Mouse (Mus musculus): Measurements from ENCODE around the gene Itga7. TPM values are rescaled to one million over a fixed set of nuclear protein-coding genes. Genes with fewer than 3 reads are reported as not detected.

Itga7 gene
- polyA plus RNA-seq, 1 experiment, result 14.6 TPM

DNA sequence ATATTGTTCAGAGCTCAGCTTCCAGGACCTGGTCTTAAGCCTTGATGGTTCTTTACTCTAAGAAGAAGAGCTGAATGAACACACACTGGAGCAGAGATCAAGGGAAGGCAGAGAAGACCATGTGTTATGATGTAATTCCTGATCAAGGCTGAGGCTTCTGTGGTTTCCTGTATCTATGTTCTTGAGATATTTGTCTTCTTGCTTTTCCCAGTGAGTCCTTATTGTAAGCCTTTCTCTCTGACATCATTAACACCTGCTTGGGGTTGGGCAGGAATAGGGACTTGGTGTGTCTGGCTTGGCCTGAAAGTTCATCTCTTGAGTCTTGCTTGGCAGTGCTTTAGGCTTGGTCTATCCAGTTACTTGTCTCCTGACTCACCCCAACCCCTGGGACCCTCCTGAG, 57.4 kb downstream of the Itga7 start:
- no peak overlapping the region for H3K4me3 ChIP-seq (ENCODE audit: insufficient read depth, low read depth, low read length)
- no peak for DNase-seq
- no peak overlapping the region for H3K27ac ChIP-seq (ENCODE audit: insufficient read depth, low read depth, low read length)
- no peaks in the 10 kb centered on the region; the same call in 1 of the 2 replicates for H3K27me3 ChIP-seq (replicated peaks; ENCODE audit: control insufficient read depth, insufficient read depth, low read length)
- no peaks in the 10 kb centered on the region for H3K4me1 ChIP-seq (ENCODE audit: control insufficient read depth, insufficient read depth, low read length)
- no peaks in the 10 kb centered on the region for H3K36me3 ChIP-seq (ENCODE audit: control insufficient read depth, insufficient read depth, low read length)
- TF ChIP-seq CTCF (conservative IDR thresholded peaks at IDR 0.05; ENCODE audit: insufficient read depth, insufficient read length, low read depth, low read length) (no peak), POLR2A (IDR thresholded peaks at IDR 0.05; ENCODE audit: low read depth, low read length) (no peak)

- Histone ChIP-seq H3K4me1 (ENCODE audit: control insufficient read depth, insufficient read depth, low read length) (no peaks in the 10 kb centered on the region), H3K4me3 (ENCODE audit: insufficient read depth, low read depth, low read length) (no peak overlapping the region), H3K27ac (ENCODE audit: insufficient read depth, low read depth, low read length) (no peak overlapping the region), H3K36me3 (ENCODE audit: control insufficient read depth, insufficient read depth, low read length) (no peaks in the 10 kb centered on the region), H3K27me3 (replicated peaks; ENCODE audit: control insufficient read depth, insufficient read depth, low read length) (no peaks in the 10 kb centered on the region; the same call in 1 of the 2 replicates)
- DNase-seq, result no peak
- TF ChIP-seq CTCF (conservative IDR thresholded peaks at IDR 0.05; ENCODE audit: insufficient read depth, insufficient read length, low read depth, low read length), result no peak
- TF ChIP-seq POLR2A (IDR thresholded peaks at IDR 0.05; ENCODE audit: low read depth, low read length), result no peak
- WGBS, result 97% methylated on average over 1 of the region's 1 CpGs
Observed at GRCm38 (mm10) chr10:128995796-128996195, 62.2 kb downstream of the Itga7 start.

GRCm38 (mm10) chr10:128996523-128997040, 63.0 kb downstream of the Itga7 start:
- TF ChIP-seq CTCF (conservative IDR thresholded peaks at IDR 0.05; ENCODE audit: insufficient read depth, insufficient read length, low read depth, low read length) (no peak), POLR2A (IDR thresholded peaks at IDR 0.05; ENCODE audit: low read depth, low read length) (no peak)
- Histone ChIP-seq H3K4me3 (ENCODE audit: insufficient read depth, low read depth, low read length) (no peak overlapping the region), H3K27ac (ENCODE audit: insufficient read depth, low read depth, low read length) (no peak overlapping the region), H3K36me3 (ENCODE audit: control insufficient read depth, insufficient read depth, low read length) (no peaks in the 10 kb centered on the region), H3K27me3 (replicated peaks; ENCODE audit: control insufficient read depth, insufficient read depth, low read length) (no peaks in the 10 kb centered on the region), H3K4me1 (ENCODE audit: control insufficient read depth, insufficient read depth, low read length) (no peaks in the 10 kb centered on the region)
- no peak for DNase-seq
- WGBS, result 75% methylated on average over 4 of the region's 4 CpGs

GRCm38 (mm10) chr10:129004032-129004920, 70.7 kb downstream of the Itga7 start:
- H3K27me3 ChIP-seq (replicated peaks; ENCODE audit: control insufficient read depth, insufficient read depth, low read length), result no peaks in the 10 kb centered on the region
- 87% methylated on average over 14 of the region's 14 CpGs for WGBS
- H3K36me3 ChIP-seq (ENCODE audit: control insufficient read depth, insufficient read depth, low read length), result no peaks in the 10 kb centered on the region
- H3K27ac ChIP-seq (ENCODE audit: insufficient read depth, low read depth, low read length), result no peak overlapping the region
- no peaks in the 10 kb centered on the region for H3K4me1 ChIP-seq (ENCODE audit: control insufficient read depth, insufficient read depth, low read length)
- TF ChIP-seq POLR2A (IDR thresholded peaks at IDR 0.05; ENCODE audit: low read depth, low read length), result no peak
- TF ChIP-seq CTCF (conservative IDR thresholded peaks at IDR 0.05; ENCODE audit: insufficient read depth, insufficient read length, low read depth, low read length), result no peak
- DNase-seq, result no peak
- H3K4me3 ChIP-seq (ENCODE audit: insufficient read depth, low read depth, low read length), result no peak overlapping the region

Other genes starting within 250 kb of the Itga7 start
- 101 and 111 TPM in 2 replicates for gene Rab5b, start 237.6 kb upstream of the Itga7 start, polyA plus RNA-seq (2012; rRNA removed)
- gene Pmel, start 229.6 kb upstream of the Itga7 start, polyA plus RNA-seq (2012; rRNA removed), result 0.61 and 1.0 TPM in 2 replicates
- 12.4 and 12.7 TPM in 2 replicates for gene Cdk2, start 228.8 kb upstream of the Itga7 start, polyA plus RNA-seq (2012; rRNA removed)
- gene Dgka, start 189.0 kb upstream of the Itga7 start, polyA plus RNA-seq (2012; rRNA removed), result 17.4 and 24.5 TPM in 2 replicates
- gene Pym1, start 185.9 kb upstream of the Itga7 start, polyA plus RNA-seq (2012; rRNA removed), result 17.6 and 20.0 TPM in 2 replicates
- gene Mmp19, start 142.9 kb upstream of the Itga7 start, polyA plus RNA-seq (2012; rRNA removed), result 1.7 and 2.5 TPM in 2 replicates
- gene Dnajc14, start 129.8 kb upstream of the Itga7 start, polyA plus RNA-seq (2012; rRNA removed), result 16.2 and 17.3 TPM in 2 replicates
- 10.0 and 11.8 TPM in 2 replicates for gene Tmem198b, start 129.4 kb upstream of the Itga7 start, polyA plus RNA-seq (2012; rRNA removed)
- 5.6 and 13.7 TPM in 2 replicates for gene Sarnp, start 116.5 kb upstream of the Itga7 start, polyA plus RNA-seq (2012; rRNA removed)
- gene Ormdl2, start 112.2 kb upstream of the Itga7 start, polyA plus RNA-seq (2012; rRNA removed), result 82.9 and 92.1 TPM in 2 replicates
- gene Gdf11, start 42.1 kb upstream of the Itga7 start, polyA plus RNA-seq (2012; rRNA removed), result 2.5 and 2.9 TPM in 2 replicates
- gene Cd63, start 32.8 kb upstream of the Itga7 start, polyA plus RNA-seq (2012; rRNA removed), result 713 and 847 TPM in 2 replicates
- 38.9 and 46.0 TPM in 2 replicates for gene Rdh5, start 10.9 kb upstream of the Itga7 start, polyA plus RNA-seq (2012; rRNA removed)
- gene Bloc1s1, start 9.8 kb upstream of the Itga7 start, polyA plus RNA-seq (2012; rRNA removed), result 339 and 365 TPM in 2 replicates
- gene Mettl7b, start 27.2 kb downstream of the Itga7 start, polyA plus RNA-seq (2012; rRNA removed), result 234 and 269 TPM in 2 replicates
- gene Olfr9, start 55.6 kb downstream of the Itga7 start, polyA plus RNA-seq (2012; rRNA removed), result not detected in 2 replicates
- not detected in 2 replicates for gene Olfr763, start 77.0 kb downstream of the Itga7 start, polyA plus RNA-seq (2012; rRNA removed)
- not detected in 2 replicates for gene Olfr764-ps1, start 106.1 kb downstream of the Itga7 start, polyA plus RNA-seq (2012; rRNA removed)
- gene Olfr765, start 116.2 kb downstream of the Itga7 start, polyA plus RNA-seq (2012; rRNA removed), result not detected in 2 replicates
- gene Olfr766-ps1, start 135.2 kb downstream of the Itga7 start, polyA plus RNA-seq (2012; rRNA removed), result not detected in 2 replicates
- not detected in 2 replicates for gene Olfr767, start 149.1 kb downstream of the Itga7 start, polyA plus RNA-seq (2012; rRNA removed)
- gene Olfr768, start 165.6 kb downstream of the Itga7 start, polyA plus RNA-seq (2012; rRNA removed), result not detected in 2 replicates
- not detected in 2 replicates for gene Olfr769, start 184.0 kb downstream of the Itga7 start, polyA plus RNA-seq (2012; rRNA removed)
- not detected in 2 replicates for gene Olfr770, start 205.2 kb downstream of the Itga7 start, polyA plus RNA-seq (2012; rRNA removed)
- gene Olfr771, start 230.9 kb downstream of the Itga7 start, polyA plus RNA-seq (2012; rRNA removed), result not detected in 2 replicates
- gene Olfr772, start 244.1 kb downstream of the Itga7 start, polyA plus RNA-seq (2012; rRNA removed), result not detected in 2 replicates

Data from kidney, adult 2 months (tissue).